Mouse (Mus musculus): ENCODE measurements at regions not wholly inside any gene's neighbourhood (a gene's known extent, or its start where the extent isn't known, plus 50 kb on each side); places are given as distances from the start of the nearest gene placed in this dataset.

DNA sequence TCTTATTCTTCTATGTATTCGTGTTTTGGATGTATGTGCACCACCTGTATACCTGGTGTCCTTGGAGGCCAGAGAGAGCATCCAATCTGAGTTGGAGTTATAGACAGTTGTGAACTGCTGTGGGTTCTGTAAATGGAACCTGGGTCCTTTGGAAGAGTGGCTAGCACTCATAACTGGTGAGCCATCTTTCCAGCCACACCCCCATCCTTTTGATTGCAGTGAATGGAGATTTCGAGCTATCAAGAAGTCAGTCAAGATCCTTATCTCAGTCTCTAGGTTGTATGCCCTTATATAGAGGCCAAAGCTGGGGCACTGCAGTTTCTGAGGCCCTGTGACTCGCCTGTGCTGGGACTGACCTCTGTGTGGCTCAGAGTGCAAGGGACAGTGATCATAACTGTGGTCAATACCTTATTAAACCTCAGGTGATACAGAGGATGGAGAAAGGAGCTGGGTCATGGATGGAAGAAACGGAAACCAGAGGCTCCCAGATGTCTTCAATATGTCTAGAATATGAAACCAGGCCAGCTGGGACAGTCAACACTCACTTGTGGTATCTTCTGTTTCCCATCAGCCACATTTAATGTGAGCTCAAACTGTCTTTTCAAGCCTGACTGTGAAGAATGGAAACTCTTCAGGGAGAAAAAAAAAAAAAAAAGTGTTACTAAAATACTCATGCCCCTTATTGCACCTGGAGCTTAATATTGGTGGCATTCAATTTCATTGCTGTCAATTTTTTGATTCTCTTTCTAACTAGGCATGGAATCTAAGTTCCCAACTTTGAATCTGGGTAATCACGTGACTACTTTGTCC, 86.2 kb upstream of the Cpm start:
- no peak for ATAC-seq (ENCODE audit: low read depth)
- Histone ChIP-seq H3K4me3 (no peak overlapping the region), H3K36me3 (no peaks in the 10 kb centered on the region), H3K4me2 (no peak overlapping the region), H3K27ac (replicated peaks) (no peak overlapping the region), H3K9me3 (no peaks in the 10 kb centered on the region), H3K9ac (no peak overlapping the region), H3K4me1 (replicated peaks) (peaks cover 13% of the 10 kb centered on the region; the same call in 1 of the 2 replicates), H3K27me3 (no peaks in the 10 kb centered on the region)
- 91% methylated on average over 5 of the region's 5 CpGs for WGBS

DNA sequence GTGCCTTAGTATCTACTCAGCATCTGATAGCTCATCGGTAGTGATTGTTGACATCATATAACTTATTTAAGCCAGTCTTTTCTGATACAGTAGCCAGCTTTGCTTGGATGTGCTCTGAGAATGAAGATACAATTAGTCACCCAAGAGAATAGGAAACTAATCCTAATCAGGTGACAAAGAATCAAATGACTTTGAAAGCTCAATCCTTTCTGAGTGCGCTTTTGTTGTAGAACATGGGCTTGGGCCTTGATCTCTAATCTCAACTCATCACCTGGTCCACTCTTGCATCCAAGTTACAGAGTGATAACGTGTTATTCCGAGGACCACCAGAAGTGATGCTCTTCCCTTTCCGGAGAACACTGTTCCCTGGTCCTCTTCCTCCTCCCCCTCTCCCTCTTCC, 86.9 kb upstream of the Cpm start:
- no peaks in the 10 kb centered on the region for H3K27me3 ChIP-seq
- no peak for ATAC-seq (ENCODE audit: low read depth)
- 87% methylated on average over 5 of the region's 5 CpGs for WGBS
- H3K9me3 ChIP-seq: no peaks in the 10 kb centered on the region
- H3K36me3 ChIP-seq: no peaks in the 10 kb centered on the region
- H3K4me3 ChIP-seq: no peak overlapping the region
- peaks cover 13% of the 10 kb centered on the region; the same call in 1 of the 2 replicates for H3K4me1 ChIP-seq (replicated peaks)
- H3K9ac ChIP-seq: no peak overlapping the region
- no peak overlapping the region for H3K27ac ChIP-seq (replicated peaks)
- no peak overlapping the region for H3K4me2 ChIP-seq

DNA sequence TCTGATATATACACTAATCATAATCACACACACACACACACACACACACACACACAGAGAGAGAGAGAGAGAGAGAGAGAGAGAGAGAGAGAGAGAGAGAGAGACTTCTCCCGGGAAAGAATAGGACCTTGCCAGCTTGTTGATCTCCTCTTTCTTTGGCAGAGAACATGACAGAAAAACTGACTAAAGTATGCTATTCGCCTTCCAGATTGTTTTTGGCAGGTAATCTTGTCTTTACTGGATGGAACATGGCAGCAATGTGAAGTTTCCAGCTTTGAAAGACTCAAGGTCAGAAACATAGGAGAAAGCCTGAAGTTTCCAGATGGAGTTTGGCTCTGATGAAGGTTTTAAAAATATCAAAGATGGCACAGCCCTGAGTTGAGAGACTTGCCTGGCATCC, 87.8 kb upstream of the Cpm start:
- Histone ChIP-seq H3K27me3 (no peaks in the 10 kb centered on the region), H3K27ac (replicated peaks) (no peak overlapping the region), H3K36me3 (no peaks in the 10 kb centered on the region), H3K9me3 (0 out of 2 replicates have a peak, but pooled peaks cover 3% of the 10 kb centered on the region), H3K4me3 (no peak overlapping the region), H3K4me2 (no peak overlapping the region), H3K4me1 (replicated peaks) (peaks cover 13% of the 10 kb centered on the region; the same call in 1 of the 2 replicates), H3K9ac (no peak overlapping the region)
- WGBS: 84% methylated on average over 2 of the region's 2 CpGs
- no peak for ATAC-seq (ENCODE audit: low read depth)

DNA sequence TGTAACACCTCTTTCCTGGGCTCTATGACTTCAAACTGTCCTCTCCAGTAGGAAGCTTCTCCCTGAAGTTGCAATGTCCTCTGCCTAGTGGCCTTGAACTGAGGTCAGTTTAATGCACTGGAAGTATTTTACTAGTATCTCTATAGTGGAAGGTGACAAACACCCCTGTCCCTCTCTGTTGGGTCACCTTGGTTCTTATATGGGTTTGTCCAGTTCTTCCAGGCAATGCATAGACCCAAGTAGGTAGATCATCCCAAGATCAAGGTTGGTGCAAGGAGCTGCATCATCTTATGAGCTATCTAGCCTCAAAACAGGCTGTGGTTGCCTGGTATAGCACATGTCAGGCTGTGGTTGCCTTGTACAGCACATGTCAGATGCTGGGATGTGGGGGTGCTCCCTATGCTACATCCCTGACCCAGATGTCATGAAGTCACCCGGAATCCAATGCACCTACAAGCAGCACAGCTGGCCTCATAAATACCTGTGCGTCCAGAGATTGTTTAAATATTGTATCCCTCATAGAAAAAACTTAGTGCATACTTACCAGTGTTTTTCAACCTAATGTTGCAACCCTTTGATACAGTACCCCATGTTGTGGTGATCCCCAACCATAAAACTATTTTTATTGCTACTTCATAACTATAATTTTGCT, 88.4 kb upstream of the Cpm start:
- H3K9me3 ChIP-seq: 0 out of 2 replicates have a peak, but pooled peaks cover 3% of the 10 kb centered on the region
- 92% methylated on average over 2 of the region's 2 CpGs for WGBS

DNA sequence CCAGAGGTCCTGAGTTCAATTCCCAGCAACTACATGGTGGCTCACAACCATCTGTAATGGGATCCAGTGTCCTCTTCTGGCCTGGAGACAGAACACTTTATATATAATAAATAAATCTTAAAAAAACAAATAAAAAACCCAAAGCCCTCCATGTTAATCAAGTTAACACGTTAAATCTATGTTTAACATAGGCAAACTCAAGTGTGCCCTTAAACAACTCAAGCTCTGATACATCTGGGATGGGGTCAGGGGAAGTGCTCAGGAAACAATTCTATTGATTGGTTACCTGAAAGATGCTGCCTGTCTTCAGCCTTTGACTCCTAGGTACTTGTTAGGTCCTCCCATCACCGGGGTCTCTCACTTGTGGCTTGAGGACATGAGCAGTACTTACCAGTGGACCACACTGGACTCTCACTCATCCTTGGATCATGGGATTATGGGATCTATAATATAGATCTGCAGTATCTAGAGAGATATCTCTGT, 89.1 kb upstream of the Cpm start:
- no peak for ATAC-seq (ENCODE audit: low read depth)
- WGBS: 88% methylated on average over 2 of the region's 2 CpGs

More for the DNA sequence above, 88.4 kb upstream of the Cpm start:
- Histone ChIP-seq H3K27ac (replicated peaks) (no peak overlapping the region), H3K36me3 (no peaks in the 10 kb centered on the region), H3K27me3 (no peaks in the 10 kb centered on the region), H3K9ac (no peak overlapping the region), H3K4me3 (no peak overlapping the region), H3K4me1 (replicated peaks) (peaks cover 13% of the 10 kb centered on the region; the same call in 1 of the 2 replicates), H3K4me2 (no peak overlapping the region)
- ATAC-seq (ENCODE audit: low read depth): no peak

DNA sequence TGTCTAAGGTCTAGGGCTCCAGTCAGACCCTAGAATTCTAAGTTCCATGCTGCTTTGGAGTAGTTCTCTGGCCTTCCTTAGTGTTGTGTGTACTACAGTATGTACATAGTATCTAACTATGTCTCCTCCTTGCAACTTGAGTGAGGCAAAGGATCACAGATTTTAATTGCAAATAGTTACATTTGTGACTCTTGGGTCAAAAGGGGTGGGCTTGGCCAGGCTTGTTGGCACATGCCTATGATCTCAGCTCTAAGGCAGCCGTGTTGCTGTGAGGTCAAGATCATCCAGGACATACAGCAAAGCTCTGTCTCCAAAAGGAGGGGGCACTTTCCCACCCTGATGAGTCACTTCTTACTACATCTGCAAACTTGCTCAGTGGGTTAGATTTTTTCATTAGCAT, 89.8 kb upstream of the Cpm start:
- 0 out of 2 replicates have a peak, but pooled peaks cover 3% of the 10 kb centered on the region for H3K9me3 ChIP-seq
- H3K27me3 ChIP-seq: no peaks in the 10 kb centered on the region
- no peak overlapping the region for H3K4me3 ChIP-seq
- 90% methylated on average over 1 of the region's 1 CpGs for WGBS
- H3K9ac ChIP-seq: no peak overlapping the region
- no peak overlapping the region for H3K4me2 ChIP-seq
- peaks cover 6% of the 10 kb centered on the region; the same call in 1 of the 2 replicates for H3K4me1 ChIP-seq (replicated peaks)
- no peak for ATAC-seq (ENCODE audit: low read depth)
- no peak overlapping the region for H3K27ac ChIP-seq (replicated peaks)
- no peaks in the 10 kb centered on the region for H3K36me3 ChIP-seq

More for the DNA sequence above, 89.1 kb upstream of the Cpm start:
- H3K9ac ChIP-seq: no peak overlapping the region
- H3K36me3 ChIP-seq: no peaks in the 10 kb centered on the region
- no peak overlapping the region for H3K27ac ChIP-seq (replicated peaks)
- H3K9me3 ChIP-seq: 0 out of 2 replicates have a peak, but pooled peaks cover 3% of the 10 kb centered on the region
- H3K4me3 ChIP-seq: no peak overlapping the region
- H3K4me2 ChIP-seq: no peak overlapping the region
- H3K27me3 ChIP-seq: no peaks in the 10 kb centered on the region
- H3K4me1 ChIP-seq (replicated peaks): peaks cover 12% of the 10 kb centered on the region; the same call in 1 of the 2 replicates

DNA sequence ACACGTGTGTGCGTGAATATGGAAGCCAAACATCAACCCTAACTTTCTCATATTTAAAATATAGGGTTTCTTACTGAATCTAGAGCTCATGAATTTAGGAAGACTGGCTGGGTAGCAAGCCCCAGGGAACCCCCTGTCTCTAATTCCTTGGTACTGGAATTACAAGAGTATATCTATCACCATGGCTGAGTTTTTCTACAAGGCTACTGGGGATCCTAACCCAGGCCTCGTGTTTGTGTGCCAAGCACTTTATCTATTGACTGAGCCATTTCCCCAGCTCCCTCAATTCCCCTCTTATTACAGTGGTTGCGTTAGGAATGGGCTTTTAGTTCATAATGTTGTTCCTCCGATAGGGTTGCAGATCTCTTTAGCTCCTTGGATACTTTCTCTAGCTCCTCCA, 90.6 kb upstream of the Cpm start:
- H3K9me3 ChIP-seq: 0 out of 2 replicates have a peak, but pooled peaks cover 3% of the 10 kb centered on the region
- H3K9ac ChIP-seq: no peak overlapping the region
- ATAC-seq (ENCODE audit: low read depth): no peak
- H3K36me3 ChIP-seq: no peaks in the 10 kb centered on the region
- no peak overlapping the region for H3K27ac ChIP-seq (replicated peaks)
- no peaks in the 10 kb centered on the region for H3K27me3 ChIP-seq
- H3K4me2 ChIP-seq: no peak overlapping the region
- H3K4me1 ChIP-seq (replicated peaks): no peaks in the 10 kb centered on the region
- no peak overlapping the region for H3K4me3 ChIP-seq
- WGBS: 84% methylated on average over 5 of the region's 5 CpGs

DNA sequence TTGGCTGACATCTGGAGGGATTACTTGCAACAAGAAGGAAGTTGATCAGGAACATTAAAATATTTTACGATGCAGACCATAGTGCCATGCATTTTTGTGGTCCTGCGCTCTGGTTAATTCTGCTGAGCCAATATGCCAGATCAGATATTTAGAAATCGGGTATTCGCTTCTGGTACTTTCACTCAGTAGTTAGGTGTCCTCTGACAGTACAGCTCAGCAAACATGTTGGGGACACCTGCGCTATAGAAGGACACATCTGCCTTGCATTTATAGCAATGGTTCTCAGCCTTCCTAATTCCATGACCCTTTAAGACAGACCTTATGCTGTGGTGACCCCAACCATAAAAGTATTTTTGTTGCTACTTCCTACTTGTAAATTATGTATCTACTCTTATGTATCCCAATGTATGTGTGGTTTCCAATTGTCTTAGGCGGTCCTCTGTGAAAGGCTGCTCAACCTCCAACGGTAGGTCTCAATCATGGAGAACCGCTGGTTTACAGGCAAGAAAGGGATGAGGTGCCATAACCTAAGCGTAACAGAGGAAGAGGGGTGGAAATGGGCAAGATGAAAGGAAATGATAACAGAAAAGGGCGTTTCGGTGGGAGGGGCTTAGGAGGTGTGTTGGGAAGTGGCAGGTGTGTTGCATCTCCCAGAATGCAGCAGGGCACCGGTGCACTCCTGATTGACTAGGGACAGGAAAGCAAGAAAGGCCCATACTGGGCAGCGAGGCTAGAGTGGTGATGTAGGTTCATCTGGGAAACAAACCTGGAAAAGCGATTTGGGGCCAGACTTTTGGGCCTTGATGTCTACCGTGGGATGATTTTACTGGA, 92.3 kb upstream of the Cpm start:
- Histone ChIP-seq H3K9ac (no peak overlapping the region), H3K36me3 (no peaks in the 10 kb centered on the region), H3K4me2 (no peak overlapping the region), H3K27ac (replicated peaks) (no peak overlapping the region), H3K4me1 (replicated peaks) (no peaks in the 10 kb centered on the region), H3K4me3 (no peak overlapping the region), H3K9me3 (0 out of 2 replicates have a peak, but pooled peaks cover 3% of the 10 kb centered on the region), H3K27me3 (no peaks in the 10 kb centered on the region)
- WGBS: 93% methylated on average over 15 of the region's 15 CpGs
- no peak for ATAC-seq (ENCODE audit: low read depth)

DNA sequence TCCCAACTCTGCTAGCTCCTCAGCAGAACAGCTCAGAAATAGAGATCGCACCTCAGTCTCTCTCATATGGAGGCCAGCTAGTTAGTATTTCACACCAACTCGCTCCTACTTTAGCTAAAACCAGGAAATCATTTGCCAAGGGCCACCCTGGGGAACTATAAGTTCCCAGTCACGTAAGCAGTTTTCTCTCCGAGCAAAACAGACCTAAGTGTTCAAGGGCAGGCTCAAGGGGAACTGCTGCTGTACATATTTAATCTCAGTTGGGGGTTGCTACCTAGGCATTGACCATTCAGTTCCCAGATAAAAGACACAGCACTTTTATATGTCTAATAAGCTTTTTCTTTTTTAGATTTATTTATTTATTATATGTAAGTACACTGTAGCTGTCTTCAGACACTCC, 93.5 kb upstream of the Cpm start:
- Histone ChIP-seq H3K27me3 (no peaks in the 10 kb centered on the region), H3K4me3 (no peak overlapping the region), H3K4me2 (no peak overlapping the region), H3K9ac (no peak overlapping the region), H3K9me3 (0 out of 2 replicates have a peak, but pooled peaks cover 3% of the 10 kb centered on the region), H3K27ac (replicated peaks) (no peak overlapping the region), H3K4me1 (replicated peaks) (no peaks in the 10 kb centered on the region), H3K36me3 (no peaks in the 10 kb centered on the region)
- 78% methylated on average over 4 of the region's 4 CpGs for WGBS
- no peak for ATAC-seq (ENCODE audit: low read depth)

DNA sequence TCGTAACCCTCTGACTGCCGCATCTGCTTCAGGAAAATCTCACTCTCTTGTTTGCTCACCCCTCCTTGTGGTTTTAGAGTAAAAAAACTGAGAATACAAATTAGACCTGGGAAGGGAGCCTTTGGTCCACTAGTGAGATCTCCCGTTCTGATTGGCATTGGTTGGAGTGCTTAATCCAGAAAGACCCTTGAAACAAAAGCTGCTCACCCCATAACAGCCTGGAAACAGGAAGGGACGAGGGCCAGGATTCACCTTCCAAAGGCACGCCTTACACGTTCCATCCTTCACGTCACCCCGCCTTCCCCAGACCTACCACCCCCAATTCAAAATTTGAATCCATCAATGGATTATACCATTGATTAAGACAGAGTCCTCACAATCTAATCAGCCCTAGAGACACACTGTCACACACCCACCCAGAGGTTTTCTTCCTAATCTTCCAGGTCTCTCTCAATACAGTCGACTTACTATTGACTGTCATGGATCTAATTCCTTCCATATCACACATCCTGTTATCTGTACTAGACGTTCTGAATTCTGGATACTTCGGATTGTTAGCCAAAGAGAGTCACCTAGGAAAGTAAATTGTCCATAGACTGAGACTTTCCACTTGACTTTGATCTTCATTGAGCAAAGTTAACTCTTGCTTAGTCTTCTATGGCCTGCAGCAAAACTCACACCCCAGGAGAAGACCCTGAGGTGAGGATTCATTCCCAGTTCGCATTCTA, 94.1 kb upstream of the Cpm start:
- Histone ChIP-seq H3K27me3 (no peaks in the 10 kb centered on the region), H3K9ac (no peak overlapping the region), H3K4me3 (no peak overlapping the region), H3K9me3 (0 out of 2 replicates have a peak, but pooled peaks cover 3% of the 10 kb centered on the region), H3K4me2 (no peak overlapping the region), H3K27ac (replicated peaks) (no peak overlapping the region), H3K4me1 (replicated peaks) (no peaks in the 10 kb centered on the region), H3K36me3 (no peaks in the 10 kb centered on the region)
- 90% methylated on average over 12 of the region's 12 CpGs for WGBS
- ATAC-seq (ENCODE audit: low read depth): no peak

DNA sequence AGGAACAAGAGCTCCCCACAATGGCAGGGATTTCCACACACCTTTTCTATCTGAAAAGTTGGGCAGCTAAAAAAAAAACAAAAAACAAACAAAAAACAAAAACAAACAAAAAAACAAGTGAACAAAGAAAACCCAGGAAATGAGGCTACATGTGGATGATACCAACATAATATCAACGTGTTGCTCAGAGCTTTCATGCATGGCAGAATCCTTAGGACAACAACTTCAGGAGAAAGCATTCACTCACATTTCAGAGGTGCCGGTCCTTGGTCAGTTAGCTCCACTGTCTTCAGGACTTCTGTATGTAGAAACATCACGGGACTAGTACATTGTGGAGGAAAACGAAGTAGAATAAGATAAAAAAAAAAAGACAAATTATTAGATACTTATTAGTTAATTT, 94.8 kb upstream of the Cpm start:
- Histone ChIP-seq H3K9me3 (0 out of 2 replicates have a peak, but pooled peaks cover 3% of the 10 kb centered on the region), H3K4me1 (replicated peaks) (no peaks in the 10 kb centered on the region), H3K27me3 (no peaks in the 10 kb centered on the region), H3K36me3 (no peaks in the 10 kb centered on the region), H3K4me2 (no peak overlapping the region), H3K9ac (no peak overlapping the region), H3K27ac (replicated peaks) (no peak overlapping the region), H3K4me3 (no peak overlapping the region)
- WGBS: 93% methylated on average over 4 of the region's 4 CpGs
- no peak for ATAC-seq (ENCODE audit: low read depth)
